Mouse (Mus musculus) lung, postnatal 0 days (tissue): Measurements from ENCODE around the gene Mphosph9. TPM values are rescaled to one million over a fixed set of nuclear protein-coding genes. Genes with fewer than 3 reads are reported as not detected.

Source experiments
- ATAC-seq: fragments of 200-750 bp; cut with Nextera tagmentation; 2 replicates; pipeline ENCODE4 v1.8.0; 2017; ENCODE audit warnings: moderate library complexity
- DNase-seq: peaks from one replicate; pipeline ENCODE4 v3.0.0-alpha.2; 2016; ENCODE audit warnings: low spot score
- H3K27ac ChIP-seq: fragments of 300-500 bp; sonication (generic); 2 replicates; pipeline ENCODE4 v1.5.1; 2014; ENCODE audit warnings: antibody characterized with exemption, mild to moderate bottlenecking, low read length, mixed read lengths
- H3K27me3 ChIP-seq: fragments of 300-500 bp; sonication (generic); replicated peaks from 2 replicates; pipeline ENCODE4 v1.6.1; 2014; ENCODE audit warnings: low read length, mixed read lengths; ENCODE audit not compliant: insufficient read depth
- H3K36me3 ChIP-seq: fragments of 300-500 bp; sonication (generic); 2 replicates; pipeline ENCODE4 v1.6.1; 2014; ENCODE audit warnings: low read length, mixed read lengths; ENCODE audit not compliant: insufficient read depth
- H3K4me1 ChIP-seq: fragments of 300-500 bp; sonication (generic); 2 replicates; pipeline ENCODE4 v1.6.1; 2014; ENCODE audit warnings: antibody characterized with exemption, low read depth, low read length, mixed read lengths; ENCODE audit not compliant: insufficient read depth
- H3K4me2 ChIP-seq: fragments of 300-500 bp; sonication (generic); replicated peaks from 2 replicates; pipeline ENCODE4 v1.6.1; 2014; ENCODE audit warnings: low read depth, mild to moderate bottlenecking, low read length, moderate library complexity, mixed read lengths
- H3K4me3 ChIP-seq: fragments of 300-500 bp; sonication (generic); 2 replicates; pipeline ENCODE4 v1.5.1; 2014; ENCODE audit warnings: low read depth, low read length
- H3K9ac ChIP-seq: fragments of 300-500 bp; sonication (generic); replicated peaks from 2 replicates; pipeline ENCODE4 v1.6.1; 2014; ENCODE audit warnings: low read depth, mild to moderate bottlenecking
- H3K9me3 ChIP-seq: fragments of 300-500 bp; sonication (generic); 2 replicates; pipeline ENCODE4 v1.6.1; 2016; ENCODE audit warnings: low read length, mixed read lengths
- CTCF ChIP-seq: IDR thresholded peaks from 2 replicates; pipeline ENCODE4 v1.5.1; 2016; ENCODE audit warnings: antibody characterized with exemption, mild to moderate bottlenecking
- EP300 ChIP-seq: IDR thresholded peaks from 2 replicates; pipeline ENCODE4 v1.6.1; 2016; ENCODE audit warnings: antibody characterized with exemption, mild to moderate bottlenecking, control low read depth
- WGBS: fragments of 180-500 bp; shearing (Covaris S2); extraction: QIAGEN DNeasy Blood & Tissue Kit; methylation state at CpG from one replicate; pipeline ENCODE4 v1.1.7; 2014; 5-methylcytosine and 5-hydroxymethylcytosine counted together
- polyA plus RNA-seq: library from polyadenylated mRNA; unstranded; fragments of >200 nt; fragmentation: Nextera tagmentation; extraction: Ambion mirVana; gene quantifications from 2 replicates; pipeline ENCODE4 v1.2.1, GENCODE M21; 2015

Mphosph9 gene
- polyA plus RNA-seq, 1 experiment from 2014 or later = 3.4 TPM

DNA sequence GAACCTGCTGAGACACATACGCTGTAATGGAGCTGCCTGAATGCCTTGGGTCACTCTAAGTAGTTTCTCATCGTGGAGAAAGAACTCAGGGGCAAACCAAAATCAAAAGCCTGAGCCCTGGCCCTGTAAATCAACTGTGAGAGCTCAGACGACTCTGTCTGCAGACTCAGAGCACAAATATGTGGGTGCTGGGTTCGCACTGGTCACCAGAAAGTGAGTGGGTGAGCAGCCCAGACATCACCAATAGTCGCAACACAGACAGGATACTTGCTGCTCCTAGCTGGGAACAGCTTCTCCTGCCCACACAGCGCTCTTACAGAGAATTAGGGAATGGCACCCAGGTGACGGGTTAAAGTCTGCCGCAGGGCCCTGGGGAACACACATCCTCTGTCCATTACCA, 74.2 kb downstream of the Mphosph9 start:
- ATAC-seq = no peak
- TF ChIP-seq CTCF = no peak
- TF ChIP-seq EP300 = no peak
- no peaks in the 10 kb centered on the region for H3K27me3 ChIP-seq
- H3K4me1 ChIP-seq = no peaks in the 10 kb centered on the region
- no peak overlapping the region for H3K27ac ChIP-seq
- no peak for DNase-seq
- no peak overlapping the region for H3K9ac ChIP-seq
- H3K9me3 ChIP-seq = no peaks in the 10 kb centered on the region
- no peaks in the 10 kb centered on the region for H3K36me3 ChIP-seq
- WGBS = 74% methylated on average over 8 of the region's 8 CpGs
- no peak overlapping the region for H3K4me2 ChIP-seq
- H3K4me3 ChIP-seq = no peak overlapping the region

DNA sequence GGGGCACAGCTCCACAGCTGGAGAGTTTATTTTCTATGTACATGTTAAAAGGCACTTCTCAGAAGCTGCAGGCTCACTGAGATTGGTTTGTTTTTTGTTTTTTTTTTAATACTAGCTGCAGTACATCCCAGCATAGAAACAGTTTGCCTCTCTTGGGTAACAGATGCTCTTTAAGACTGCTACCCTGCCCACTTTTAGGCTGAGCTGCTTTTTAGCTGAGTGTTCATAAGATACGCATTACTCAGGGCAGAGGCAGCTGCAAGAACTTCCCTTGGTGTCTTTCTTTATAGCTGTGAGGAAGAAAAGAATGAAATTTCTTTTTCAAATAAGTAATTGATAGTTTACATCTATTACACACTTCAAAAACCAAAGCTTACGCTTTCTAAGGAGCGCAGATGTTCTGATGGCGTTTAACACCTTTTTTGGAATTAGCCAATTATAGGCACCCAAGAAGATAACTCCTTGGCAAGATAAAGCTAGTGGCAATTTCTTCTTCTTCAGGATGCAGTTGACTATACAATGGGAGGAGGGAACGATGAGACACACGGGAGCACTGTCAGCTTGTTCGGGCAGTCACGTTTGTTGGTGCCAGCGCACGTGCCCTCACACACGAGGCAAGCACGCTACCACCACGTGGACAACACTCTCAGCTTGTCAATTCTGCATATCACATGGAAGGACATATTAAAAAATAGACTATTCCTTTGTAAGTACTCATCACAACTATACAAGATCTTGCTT, 75.0 kb downstream of the Mphosph9 start:
- Histone ChIP-seq H3K4me2 (no peak overlapping the region), H3K36me3 (no peaks in the 10 kb centered on the region), H3K27ac (no peak overlapping the region), H3K4me3 (no peak overlapping the region), H3K9ac (no peak overlapping the region), H3K4me1 (0 out of 2 replicates have a peak, but pooled peaks cover 8% of the 10 kb centered on the region), H3K9me3 (no peaks in the 10 kb centered on the region), H3K27me3 (no peaks in the 10 kb centered on the region)
- ATAC-seq (no peak), DNase-seq (no peak)
- WGBS = 93% methylated on average over 13 of the region's 13 CpGs
- TF ChIP-seq CTCF (no peak), EP300 (no peak)

DNA sequence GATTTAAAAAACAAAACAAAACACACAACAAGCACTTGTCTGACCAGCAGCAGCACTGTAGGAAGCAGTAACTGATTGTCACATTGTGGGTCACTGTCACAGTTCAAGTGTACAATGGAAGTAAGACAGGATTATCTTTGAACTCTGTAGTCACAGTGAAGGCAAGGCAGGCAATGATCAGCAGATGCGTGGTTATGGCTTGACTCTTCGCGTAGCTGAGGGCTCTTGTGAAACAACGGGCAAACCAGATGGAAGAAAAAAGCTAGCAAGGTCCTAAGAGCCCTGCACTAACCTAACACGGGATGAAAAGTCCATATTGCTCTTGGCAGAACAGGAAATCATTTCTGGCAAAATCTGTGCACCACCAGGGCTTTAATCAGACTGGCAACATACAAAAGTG, 76.7 kb downstream of the Mphosph9 start:
- TF ChIP-seq CTCF = no peak
- no peak for TF ChIP-seq EP300
- H3K27ac ChIP-seq = no peak overlapping the region
- no peak overlapping the region for H3K4me2 ChIP-seq
- no peaks in the 10 kb centered on the region for H3K9me3 ChIP-seq
- no peaks in the 10 kb centered on the region for H3K27me3 ChIP-seq
- H3K9ac ChIP-seq = no peak overlapping the region
- DNase-seq (no peak), ATAC-seq (no peak)
- no peak overlapping the region for H3K4me3 ChIP-seq
- WGBS = 65% methylated on average over 5 of the region's 5 CpGs
- peaks cover 8% of the 10 kb centered on the region; the same call in 1 of the 2 replicates for H3K4me1 ChIP-seq
- no peaks in the 10 kb centered on the region for H3K36me3 ChIP-seq

DNA sequence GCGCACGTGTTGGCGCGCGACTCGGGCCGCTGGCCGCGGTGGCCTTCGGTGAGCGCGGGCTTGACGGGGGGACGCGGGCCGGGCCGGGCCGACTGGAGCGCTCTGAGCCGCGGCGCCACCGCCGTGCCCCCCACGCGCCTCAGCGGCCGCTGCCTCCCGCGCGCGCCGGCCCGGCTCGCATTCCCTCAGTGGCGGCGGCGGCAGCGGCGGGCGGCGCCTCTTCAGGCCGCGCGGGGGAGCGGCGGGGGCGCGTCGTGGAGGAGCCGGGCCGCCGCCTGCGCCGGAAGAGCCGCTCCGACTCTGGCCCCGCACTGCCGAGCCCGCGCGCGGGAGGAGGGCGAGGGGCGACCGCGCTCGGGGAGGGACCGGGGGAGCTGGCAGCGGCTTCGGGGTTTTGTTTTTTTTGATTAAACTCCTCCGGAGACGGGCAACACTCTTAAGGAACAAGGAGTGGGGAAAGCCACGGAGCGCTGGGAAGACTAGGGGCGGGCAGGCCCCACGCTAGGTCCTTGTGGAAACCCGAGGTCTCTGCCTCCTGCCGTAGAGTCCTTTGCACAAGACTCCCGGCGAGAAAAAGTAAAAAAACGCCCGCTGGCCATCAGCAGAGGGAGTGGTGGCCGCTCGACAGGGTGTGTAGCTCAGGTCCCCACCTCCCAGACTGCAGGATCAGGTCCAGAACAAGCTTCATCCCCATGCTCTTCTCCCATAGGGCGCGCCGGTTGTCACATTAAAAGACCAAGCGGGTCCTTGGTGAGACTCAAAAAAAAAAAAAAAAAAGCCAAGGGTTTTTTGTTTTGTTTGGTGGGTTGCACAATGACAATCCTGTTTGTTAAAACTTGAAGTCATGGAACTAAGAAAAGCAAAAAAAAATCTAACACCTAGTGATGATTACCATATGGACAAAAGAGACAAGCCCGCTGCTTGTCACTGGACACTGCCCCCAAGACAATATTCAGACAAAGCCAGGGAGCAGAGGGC, 77.9 kb downstream of the Mphosph9 start, which contains the start of gene Pitpnm2:
Gene Pitpnm2, minus strand, starts transcription at position 147 of the 978 bp plus-strand sequence.
- peak; percentile 83 for ATAC-seq
- peaks cover 8% of the 10 kb centered on the region; the same call in 1 of the 2 replicates for H3K4me1 ChIP-seq
- DNase-seq = peak; percentile 84

DNA sequence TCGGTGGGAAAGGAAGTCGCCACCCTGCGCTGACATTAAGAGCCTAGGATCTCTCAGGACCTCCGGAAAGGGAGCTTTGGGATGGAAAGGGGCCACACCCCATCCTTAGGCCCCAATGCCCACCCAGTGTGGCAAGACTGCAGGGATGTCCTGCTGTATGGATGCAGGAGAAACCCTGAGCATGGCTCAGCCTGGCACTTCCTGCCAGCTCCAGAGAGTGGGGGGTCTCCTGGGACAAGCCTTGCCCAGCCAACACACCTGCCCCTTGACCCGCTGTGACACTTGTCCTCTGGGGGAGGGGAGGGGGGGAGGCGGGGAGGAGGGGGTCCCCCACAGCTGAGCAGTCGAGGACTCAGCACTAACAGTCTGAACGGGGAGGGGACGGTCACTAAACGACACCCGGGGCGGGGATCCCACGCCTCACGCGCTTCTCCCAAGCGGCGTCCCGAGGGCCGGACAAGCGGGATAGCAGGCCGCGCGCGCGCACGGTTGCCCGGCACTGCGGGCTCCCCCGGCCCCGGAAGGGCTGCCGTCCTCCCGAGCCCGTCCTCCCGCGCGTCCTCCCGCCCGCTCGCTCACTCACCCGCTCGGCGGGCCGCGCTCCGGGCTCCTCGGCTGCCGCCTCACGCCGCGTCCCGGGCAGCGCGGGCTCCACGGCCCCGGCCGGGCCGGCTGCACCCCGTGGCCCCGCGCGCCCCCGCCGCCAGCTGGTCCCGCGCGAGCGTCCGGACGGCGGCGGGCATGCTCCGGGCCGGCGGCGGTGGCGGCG, 78.7 kb downstream of the Mphosph9 start:
- H3K9ac ChIP-seq = peak overlapping the region; percentile 64
- peak; percentile 65 for DNase-seq
- peak overlapping the region; percentile 85 for H3K4me2 ChIP-seq
- H3K4me3 ChIP-seq = peak overlapping the region; percentile 70
- ATAC-seq = peak; percentile 57
- peaks cover 6% of the 10 kb centered on the region; the same call in 1 of the 2 replicates for H3K36me3 ChIP-seq
- peaks cover 8% of the 10 kb centered on the region; the same call in 1 of the 2 replicates for H3K4me1 ChIP-seq
- H3K27me3 ChIP-seq = no peaks in the 10 kb centered on the region
- 2% methylated on average over 47 of the region's 77 CpGs for WGBS
- no peaks in the 10 kb centered on the region for H3K9me3 ChIP-seq
- TF ChIP-seq CTCF = no peak
- no peak for TF ChIP-seq EP300
- peak overlapping the region; percentile 92 for H3K27ac ChIP-seq

More for the DNA sequence above, 77.9 kb downstream of the Mphosph9 start, which contains the start of gene Pitpnm2:
- H3K9me3 ChIP-seq = no peaks in the 10 kb centered on the region
- H3K36me3 ChIP-seq = peaks cover under 1% of the 10 kb centered on the region; the same call in 1 of the 2 replicates
- H3K27ac ChIP-seq = peak within 1 kb of the TSS; percentile 92
- TF ChIP-seq CTCF = peak; percentile 24
- no peak for TF ChIP-seq EP300
- peak within 1 kb of the TSS; percentile 70 for H3K4me3 ChIP-seq
- H3K9ac ChIP-seq = peak within 1 kb of the TSS; percentile 64
- H3K4me2 ChIP-seq = peak within 1 kb of the TSS; percentile 85
- WGBS = 1% methylated on average over 47 of the region's 90 CpGs
- no peaks in the 10 kb centered on the region for H3K27me3 ChIP-seq
